ENCODE assay signal across 8 mouse cellular contexts in the genomic region with DNA sequence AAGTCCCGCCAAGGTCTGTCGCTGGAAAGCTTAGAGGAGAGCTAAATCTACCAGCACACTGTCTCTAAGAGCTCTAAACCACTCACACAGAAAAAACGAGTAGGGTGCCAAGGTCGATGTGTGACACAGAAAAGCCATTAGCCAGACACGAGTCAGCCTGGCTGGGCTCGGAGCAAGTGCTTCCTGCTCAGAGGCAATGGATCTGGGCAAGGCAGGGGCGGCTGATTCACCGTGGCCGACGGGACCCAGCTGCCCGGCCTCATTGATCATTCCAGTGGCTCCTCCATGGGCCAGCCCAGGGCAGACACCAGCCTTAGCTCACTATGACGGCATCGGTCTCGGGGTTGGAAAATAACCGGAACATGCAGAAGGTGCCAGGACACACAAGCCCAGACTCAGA.
DNase-seq lines count a peak whose midpoint lies in the region; ATAC-seq and TF ChIP-seq lines count a peak whose summit lies in the region.

No protein-coding gene starts in this region.

- H3K9me3 ChIP-seq in heart, embryonic 15.5 days (replicated peaks) = no peaks in the 10 kb centered on the region
- no peaks in the 10 kb centered on the region for H3K9me3 ChIP-seq in kidney, postnatal 0 days (replicated peaks; ENCODE audit: low read length)
- no peaks in the 10 kb centered on the region for H3K9me3 ChIP-seq in midbrain, embryonic 13.5 days

- peak overlapping the region; percentile 54 for H3K27ac ChIP-seq in liver, adult 2 months (replicated peaks; ENCODE audit: insufficient read depth, low read depth, low read length)
- H3K27ac ChIP-seq in heart, embryonic 15.5 days = peak overlapping the region; percentile 87
- 0 out of 2 replicates have a peak overlapping the region, but pooled peaks have one; percentile 57 for H3K27ac ChIP-seq in kidney, postnatal 0 days
- H3K27ac ChIP-seq in midbrain, embryonic 13.5 days = no peak overlapping the region

- ATAC-seq in heart, embryonic 15.5 days (replicated peaks; ENCODE audit: insufficient number of reproducible peaks, insufficient read depth, low FRiP score, low read depth) = no peak; the same call in 1 of the 2 replicates
- 0 out of 2 replicates have a peak, but pooled peaks have one; percentile 31 for ATAC-seq in kidney, postnatal 0 days (replicated peaks; ENCODE audit: low FRiP score, low read depth)
- ATAC-seq in midbrain, embryonic 13.5 days = peak; percentile 40; the same call in 1 of the 2 replicates

- no peaks in the 10 kb centered on the region; the same call in 1 of the 2 replicates for H3K36me3 ChIP-seq in liver, adult 2 months (ENCODE audit: control insufficient read depth, insufficient read depth, low read length)
- H3K36me3 ChIP-seq in heart, embryonic 15.5 days = no peaks in the 10 kb centered on the region
- H3K36me3 ChIP-seq in kidney, postnatal 0 days (ENCODE audit: insufficient read depth, low read length) = no peaks in the 10 kb centered on the region
- H3K36me3 ChIP-seq in midbrain, embryonic 13.5 days = no peaks in the 10 kb centered on the region

- no peak overlapping the region for H3K4me3 ChIP-seq in liver, adult 2 months (ENCODE audit: insufficient read depth, low read depth, low read length)
- H3K4me3 ChIP-seq in heart, embryonic 15.5 days = no peak overlapping the region
- no peak overlapping the region for H3K4me3 ChIP-seq in kidney, postnatal 0 days (replicated peaks; ENCODE audit: low read depth, low read length)
- no peak overlapping the region for H3K4me3 ChIP-seq in midbrain, embryonic 13.5 days (replicated peaks)

- H3K9ac ChIP-seq in liver, adult 2 months (ENCODE audit: low read depth, low read length) = peak overlapping the region; percentile 5
- peak overlapping the region; percentile 30; the same call in 1 of the 2 replicates for H3K9ac ChIP-seq in heart, embryonic 15.5 days
- no peak overlapping the region for H3K9ac ChIP-seq in kidney, postnatal 0 days (ENCODE audit: low read depth, low read length)
- H3K9ac ChIP-seq in midbrain, embryonic 13.5 days (replicated peaks) = no peak overlapping the region

- peaks cover 25% of the 10 kb centered on the region; the same call in 1 of the 2 replicates for H3K79me2 ChIP-seq in liver, adult 2 months (ENCODE audit: control insufficient read depth, insufficient read depth, low read length)

- no peak for TF ChIP-seq CTCF in liver, adult 2 months (IDR thresholded peaks at IDR 0.05; ENCODE audit: low read depth, low read length)
- TF ChIP-seq CTCF in kidney, postnatal 0 days (IDR thresholded peaks at IDR 0.05; ENCODE audit: low read depth) = no peak

- H3K4me1 ChIP-seq in liver, adult 2 months (ENCODE audit: control insufficient read depth, insufficient read depth, low read length) = peaks cover 21% of the 10 kb centered on the region
- peaks cover 58% of the 10 kb centered on the region for H3K4me1 ChIP-seq in heart, embryonic 15.5 days (replicated peaks)
- H3K4me1 ChIP-seq in kidney, postnatal 0 days (replicated peaks; ENCODE audit: insufficient read depth, low read length) = peaks cover 37% of the 10 kb centered on the region
- H3K4me1 ChIP-seq in midbrain, embryonic 13.5 days (replicated peaks) = peaks cover 34% of the 10 kb centered on the region

- no peaks in the 10 kb centered on the region for H3K27me3 ChIP-seq in liver, adult 2 months (ENCODE audit: control insufficient read depth, insufficient read depth, low read length)
- no peaks in the 10 kb centered on the region for H3K27me3 ChIP-seq in heart, embryonic 15.5 days
- H3K27me3 ChIP-seq in kidney, postnatal 0 days (ENCODE audit: insufficient read depth, low read length) = no peaks in the 10 kb centered on the region
- H3K27me3 ChIP-seq in midbrain, embryonic 13.5 days = no peaks in the 10 kb centered on the region

- 2% methylated on average over 15 of the region's 15 CpGs for WGBS in liver, adult 2 months
- WGBS in heart, embryonic 15.5 days = 31% methylated on average over 15 of the region's 15 CpGs
- 10% methylated on average over 15 of the region's 15 CpGs for WGBS in kidney, postnatal 0 days
- 44% methylated on average over 15 of the region's 15 CpGs for WGBS in midbrain, embryonic 13.5 days

- DNase-seq in liver, adult 2 months (ENCODE audit: extremely low read depth, low read depth, low spot score) = peak; percentile 88
- DNase-seq in liver = no peak
- peak; percentile 57 for DNase-seq in embryo, embryonic 10 days (ENCODE audit: low spot score)
- peak; percentile 55 for DNase-seq in kidney, postnatal 0 days (ENCODE audit: low spot score)
- no peak for DNase-seq in frontal cortex, postnatal 10 days (ENCODE audit: low spot score in 2 of 2)
- no peak for DNase-seq in layer of hippocampus, adult 9-10 months (ENCODE audit: low spot score)

- no peak for TF ChIP-seq POLR2A in liver, adult 2 months (IDR thresholded peaks at IDR 0.05; ENCODE audit: extremely low read depth, insufficient read depth, low read length)

- peak overlapping the region; percentile 36 for H3K4me2 ChIP-seq in heart, embryonic 15.5 days
- H3K4me2 ChIP-seq in kidney, postnatal 0 days (ENCODE audit: low read length) = peak overlapping the region; percentile 18; the same call in 1 of the 2 replicates
- no peak overlapping the region for H3K4me2 ChIP-seq in midbrain, embryonic 13.5 days (replicated peaks)

Comparison
In these comparisons a context has a peak if more than half of its experiments do, and no peak if none do; other contexts are left out.
1. DNase-seq: peak in liver, adult 2 months (single experiment), embryo, embryonic 10 days (single experiment) and kidney, postnatal 0 days (single experiment); none in liver (single experiment), frontal cortex, postnatal 10 days (0 of 2) and layer of hippocampus, adult 9-10 months (single experiment).
2. H3K9ac ChIP-seq: peak in liver, adult 2 months (single experiment) and heart, embryonic 15.5 days (single experiment); none in kidney, postnatal 0 days (single experiment) and midbrain, embryonic 13.5 days (single experiment).